Mouse (Mus musculus) hindbrain, postnatal 0 days (tissue): ENCODE results near the gene Fam53b. TPM values are rescaled to one million over a fixed set of nuclear protein-coding genes. Genes with fewer than 3 reads are reported as not detected.

Source experiments
- ATAC-seq: fragments of 200-750 bp; cut with Nextera tagmentation; 2 replicates; pipeline ENCODE4 v1.8.0; 2017; ENCODE audit warnings: mild to moderate bottlenecking, moderate TSS enrichment, moderate library complexity
- DNase-seq: peaks from one replicate; pipeline ENCODE4 v3.0.0-alpha.2; 2015; ENCODE audit warnings: low spot score
- H3K27ac ChIP-seq: fragments of 300-500 bp; sonication (generic); 2 replicates; pipeline ENCODE4 v1.5.1; 2014; ENCODE audit warnings: mild to moderate bottlenecking
- H3K27me3 ChIP-seq: fragments of 300-500 bp; sonication (generic); 2 replicates; pipeline ENCODE4 v1.6.1; 2014; ENCODE audit warnings: low read length, mixed read lengths; ENCODE audit not compliant: insufficient read depth
- H3K36me3 ChIP-seq: fragments of 300-500 bp; sonication (generic); 2 replicates; pipeline ENCODE4 v1.6.1; 2014; ENCODE audit warnings: low read length, mixed read lengths; ENCODE audit not compliant: insufficient read depth
- H3K4me1 ChIP-seq: fragments of 300-500 bp; sonication (generic); 2 replicates; pipeline ENCODE4 v1.6.1; 2014; ENCODE audit warnings: antibody characterized with exemption, low read length, mixed read lengths; ENCODE audit not compliant: insufficient read depth
- H3K4me2 ChIP-seq: fragments of 300-500 bp; sonication (generic); 2 replicates; pipeline ENCODE4 v1.6.1; 2014; ENCODE audit warnings: low read depth, mild to moderate bottlenecking, low read length, moderate library complexity, mixed read lengths
- H3K4me3 ChIP-seq: fragments of 300-500 bp; sonication (generic); 2 replicates; pipeline ENCODE4 v1.5.1; 2014; ENCODE audit warnings: low read length
- H3K9ac ChIP-seq: fragments of 300-500 bp; sonication (generic); replicated peaks from 2 replicates; pipeline ENCODE4 v1.6.1; 2014; ENCODE audit warnings: mild to moderate bottlenecking, low read length, moderate library complexity, mixed read lengths
- H3K9me3 ChIP-seq: fragments of 300-500 bp; sonication (generic); 2 replicates; pipeline ENCODE4 v1.6.1; 2016; ENCODE audit warnings: low read length, mixed read lengths
- CTCF ChIP-seq: IDR thresholded peaks from 2 replicates; pipeline ENCODE4 v1.5.1; 2016; ENCODE audit warnings: antibody characterized with exemption, control low read depth, low read depth
- WGBS: fragments of 180-500 bp; shearing (Covaris S2); extraction: QIAGEN DNeasy Blood & Tissue Kit; methylation state at CpG from one replicate; pipeline ENCODE4 v1.1.7; 2014; 5-methylcytosine and 5-hydroxymethylcytosine counted together
- polyA plus RNA-seq: library from polyadenylated mRNA; unstranded; fragments of >200 nt; fragmentation: Nextera tagmentation; extraction: Ambion mirVana; gene quantifications from 2 replicates; pipeline ENCODE4 v1.2.1, GENCODE M21; 2015
- total RNA-seq: library from RNA; depleted of rRNA; stranded (reverse); fragments of >200 nt; gene quantifications from 2 replicates; pipeline ENCODE4 v1.2.3, GENCODE M21; 2014

The Fam53b gene
- total and polyA plus RNA-seq, 2 experiments from 2014 or later, result 10.2 to 21.0 TPM

- H3K9ac ChIP-seq, result no peak overlapping the region
- H3K4me2 ChIP-seq, result no peak overlapping the region
- H3K36me3 ChIP-seq, result no peaks in the 10 kb centered on the region
- no peak overlapping the region for H3K4me3 ChIP-seq
- H3K27me3 ChIP-seq, result no peaks in the 10 kb centered on the region
- WGBS, result 44% methylated on average over 5 of the region's 5 CpGs
- ATAC-seq (peak; percentile 94), DNase-seq (peak; percentile 62)
- TF ChIP-seq CTCF, result no peak
- no peaks in the 10 kb centered on the region for H3K9me3 ChIP-seq
- 0 out of 2 replicates have a peak, but pooled peaks cover 7% of the 10 kb centered on the region for H3K4me1 ChIP-seq
- H3K27ac ChIP-seq, result peak overlapping the region; percentile 70
Observed at GRCm38 (mm10) chr7:132688721-132689120, 125.0 kb downstream of the Fam53b start.

- Histone ChIP-seq H3K9ac (no peak overlapping the region), H3K27ac (peak overlapping the region; percentile 70; the same call in 1 of the 2 replicates), H3K36me3 (no peaks in the 10 kb centered on the region), H3K4me1 (0 out of 2 replicates have a peak, but pooled peaks cover 7% of the 10 kb centered on the region), H3K27me3 (no peaks in the 10 kb centered on the region), H3K4me2 (no peak overlapping the region), H3K4me3 (no peak overlapping the region), H3K9me3 (no peaks in the 10 kb centered on the region)
- DNase-seq (no peak), ATAC-seq (no peak)
- WGBS, result 64% methylated on average over 2 of the region's 2 CpGs
- TF ChIP-seq CTCF, result no peak
Observed at GRCm38 (mm10) chr7:132687897-132688296, 125.8 kb downstream of the Fam53b start.

- Histone ChIP-seq H3K4me2 (no peak overlapping the region), H3K9me3 (no peaks in the 10 kb centered on the region), H3K4me3 (no peak overlapping the region), H3K27ac (no peak overlapping the region), H3K4me1 (0 out of 2 replicates have a peak, but pooled peaks cover 7% of the 10 kb centered on the region), H3K27me3 (no peaks in the 10 kb centered on the region), H3K36me3 (no peaks in the 10 kb centered on the region), H3K9ac (no peak overlapping the region)
- ATAC-seq (no peak), DNase-seq (no peak)
- WGBS, result 96% methylated on average over 3 of the region's 3 CpGs
- no peak for TF ChIP-seq CTCF
Observed at GRCm38 (mm10) chr7:132686515-132686914, 127.2 kb downstream of the Fam53b start.

- WGBS, result 82% methylated on average over 4 of the region's 4 CpGs
- Histone ChIP-seq H3K9me3 (no peaks in the 10 kb centered on the region), H3K4me3 (no peak overlapping the region), H3K27me3 (no peaks in the 10 kb centered on the region), H3K4me2 (no peak overlapping the region), H3K9ac (no peak overlapping the region), H3K4me1 (0 out of 2 replicates have a peak, but pooled peaks cover 9% of the 10 kb centered on the region), H3K27ac (no peak overlapping the region), H3K36me3 (no peaks in the 10 kb centered on the region)
- DNase-seq (no peak), ATAC-seq (no peak)
- no peak for TF ChIP-seq CTCF
Observed at GRCm38 (mm10) chr7:132683923-132684322, 129.8 kb downstream of the Fam53b start.

- Histone ChIP-seq H3K4me1 (0 out of 2 replicates have a peak, but pooled peaks cover 5% of the 10 kb centered on the region), H3K27me3 (no peaks in the 10 kb centered on the region), H3K9me3 (no peaks in the 10 kb centered on the region), H3K4me3 (no peak overlapping the region), H3K9ac (no peak overlapping the region), H3K27ac (no peak overlapping the region), H3K4me2 (no peak overlapping the region), H3K36me3 (no peaks in the 10 kb centered on the region)
- WGBS, result 41% methylated on average over 3 of the region's 3 CpGs
- DNase-seq, result no peak
- no peak for ATAC-seq
- no peak for TF ChIP-seq CTCF
Observed at GRCm38 (mm10) chr7:132682901-132683300, 130.8 kb downstream of the Fam53b start.

- DNase-seq (no peak), ATAC-seq (no peak)
- Histone ChIP-seq H3K4me2 (no peak overlapping the region), H3K9me3 (no peaks in the 10 kb centered on the region), H3K4me1 (0 out of 2 replicates have a peak, but pooled peaks cover 5% of the 10 kb centered on the region), H3K27me3 (no peaks in the 10 kb centered on the region), H3K27ac (no peak overlapping the region), H3K4me3 (no peak overlapping the region), H3K36me3 (no peaks in the 10 kb centered on the region), H3K9ac (no peak overlapping the region)
- WGBS, result 92% methylated on average over 3 of the region's 3 CpGs
- TF ChIP-seq CTCF, result no peak
Observed at GRCm38 (mm10) chr7:132682336-132682735, 131.3 kb downstream of the Fam53b start.

GRCm38 (mm10) chr7:132681831-132682230 is 131.9 kb downstream of the Fam53b start:
- Histone ChIP-seq H3K36me3 (no peaks in the 10 kb centered on the region), H3K27me3 (no peaks in the 10 kb centered on the region), H3K9ac (no peak overlapping the region), H3K9me3 (no peaks in the 10 kb centered on the region), H3K4me3 (no peak overlapping the region), H3K4me2 (no peak overlapping the region), H3K4me1 (0 out of 2 replicates have a peak, but pooled peaks cover 5% of the 10 kb centered on the region), H3K27ac (no peak overlapping the region)
- no peak for DNase-seq
- no peak for ATAC-seq
- no peak for TF ChIP-seq CTCF
- 95% methylated on average over 1 of the region's 1 CpGs for WGBS
